Mouse (Mus musculus): Measurements from ENCODE around the gene Btrc.
A peak's percentile ranks its signal among the peaks of the same experiment; 100 is the strongest.
"Not testable (repeated sequence)": the region's sequence is repeated elsewhere in the genome, so short reads cannot be mapped to it uniquely, and the experiment has no call there.

The Btrc gene

DNA sequence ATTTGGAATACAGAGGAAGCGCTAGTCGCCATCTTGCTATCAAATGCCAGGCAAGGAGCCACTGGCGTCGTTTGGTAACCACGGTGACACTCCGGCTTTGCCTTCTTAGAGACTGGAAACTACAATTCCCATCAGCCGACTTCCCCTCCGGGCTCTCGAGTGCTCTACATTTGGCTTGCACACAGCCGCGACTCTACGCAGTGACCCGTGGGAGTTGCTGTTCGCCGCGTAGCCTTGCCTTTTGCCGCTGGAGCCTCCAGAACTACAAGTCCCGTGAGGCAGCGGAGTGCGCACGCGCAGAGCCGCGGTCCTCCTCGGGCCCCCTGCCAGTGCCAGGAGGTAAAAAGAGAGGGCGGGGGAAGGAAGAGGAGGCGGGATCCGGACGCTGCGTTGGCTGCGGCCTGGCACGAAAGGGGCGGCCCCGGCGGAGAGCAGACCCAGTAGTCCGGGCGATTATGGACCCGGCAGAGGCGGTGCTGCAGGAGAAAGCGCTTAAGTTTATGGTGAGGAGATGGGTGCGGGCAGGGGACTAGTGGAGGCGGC is at the start of gene Btrc:
TSS of gene Btrc (plus strand) at position 351 of the 543 bp plus-strand sequence.
- DNase-seq (ENCODE audit: low spot score), result peak; percentile 100

DNA sequence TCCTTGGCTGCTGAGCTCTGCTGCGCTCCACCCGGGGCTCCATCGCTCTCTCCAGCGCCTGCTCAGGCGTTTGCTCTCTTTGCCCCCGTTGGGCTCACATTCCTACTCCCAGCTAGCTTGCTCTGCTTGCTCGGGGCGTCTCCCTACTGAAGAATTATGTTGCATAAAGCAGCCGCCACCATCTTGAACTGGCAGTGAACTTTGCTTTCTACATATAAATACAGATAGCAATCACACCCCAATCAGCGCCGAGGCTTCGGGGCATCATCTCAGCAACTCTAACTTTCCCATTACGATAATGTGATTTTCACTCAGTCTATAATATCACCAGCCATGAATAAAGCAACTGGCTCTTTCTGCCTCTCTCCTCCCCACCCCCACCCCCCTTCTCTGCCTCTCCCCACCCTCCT is 46.1 kb upstream of the Btrc start:
- no peak for DNase-seq (ENCODE audit: low spot score)

DNA sequence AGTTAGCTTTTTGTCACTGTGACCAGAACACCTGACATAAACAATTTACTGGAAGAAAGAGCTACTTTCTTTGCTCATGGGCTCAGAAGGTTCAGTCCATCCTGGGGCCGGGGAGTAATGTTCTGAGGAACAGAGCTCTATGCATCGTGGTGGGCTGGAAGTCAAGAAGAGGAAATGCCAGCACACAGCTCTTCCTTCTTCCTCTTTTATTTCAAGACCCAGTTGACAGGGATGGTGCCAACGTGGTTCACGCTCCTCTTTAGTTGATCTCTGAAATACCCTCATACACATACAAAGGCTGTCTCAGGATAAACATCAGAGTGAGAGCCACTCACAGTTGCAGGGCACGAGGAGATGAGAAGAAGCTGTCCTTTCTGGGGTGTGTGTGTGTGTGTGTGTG is 42.5 kb upstream of the Btrc start:
- DNase-seq (ENCODE audit: low spot score), result no peak

DNA sequence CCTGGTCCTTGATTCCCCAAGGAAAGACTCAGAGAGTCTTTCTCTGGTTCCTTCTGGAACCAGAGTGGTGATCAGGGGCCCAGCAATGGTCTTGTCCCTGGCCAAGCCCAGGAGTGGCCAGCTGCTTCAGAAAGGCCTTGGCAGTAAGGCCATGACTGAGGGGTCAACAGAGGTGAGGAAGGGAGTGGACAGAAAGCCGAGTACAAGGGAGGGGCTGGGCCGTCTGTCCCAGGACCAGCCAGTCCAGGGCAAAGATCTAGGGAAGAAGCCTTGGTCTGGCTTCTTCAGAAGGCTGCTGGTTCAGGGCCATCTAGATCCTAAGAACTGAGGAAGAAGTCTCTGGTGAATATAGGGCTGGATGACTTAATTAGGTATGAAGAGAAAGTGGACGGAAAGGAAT is 34.5 kb upstream of the Btrc start:
- DNase-seq (ENCODE audit: low spot score), result no peak

DNA sequence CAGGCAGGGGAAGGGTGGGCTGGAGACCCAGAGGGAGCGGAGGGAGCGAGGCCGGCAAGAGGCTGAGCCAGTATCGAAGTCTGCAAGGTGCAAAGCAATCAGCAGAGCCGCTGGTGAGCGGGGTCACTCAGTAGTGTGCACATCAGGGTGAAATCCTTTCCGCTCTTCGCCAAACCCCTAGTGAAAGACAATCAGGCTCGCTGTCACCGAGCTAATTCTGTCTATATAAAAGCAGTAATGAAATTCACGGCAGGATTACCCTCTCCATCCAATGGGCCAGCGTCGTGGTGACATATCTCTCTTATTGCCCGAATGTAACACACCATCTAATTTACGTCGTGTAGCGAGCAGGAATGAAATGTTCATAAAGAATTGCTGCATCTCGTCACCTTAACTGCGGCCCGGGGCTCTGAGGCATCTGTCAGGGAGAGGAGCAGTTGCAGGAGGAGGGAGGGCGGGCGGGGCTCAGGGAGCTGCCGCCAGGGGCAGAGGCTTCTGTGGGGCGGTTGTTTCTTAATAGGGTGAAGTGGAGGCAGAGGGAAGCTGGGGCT is 33.7 kb upstream of the Btrc start:
- no peak for DNase-seq (ENCODE audit: low spot score)

DNA sequence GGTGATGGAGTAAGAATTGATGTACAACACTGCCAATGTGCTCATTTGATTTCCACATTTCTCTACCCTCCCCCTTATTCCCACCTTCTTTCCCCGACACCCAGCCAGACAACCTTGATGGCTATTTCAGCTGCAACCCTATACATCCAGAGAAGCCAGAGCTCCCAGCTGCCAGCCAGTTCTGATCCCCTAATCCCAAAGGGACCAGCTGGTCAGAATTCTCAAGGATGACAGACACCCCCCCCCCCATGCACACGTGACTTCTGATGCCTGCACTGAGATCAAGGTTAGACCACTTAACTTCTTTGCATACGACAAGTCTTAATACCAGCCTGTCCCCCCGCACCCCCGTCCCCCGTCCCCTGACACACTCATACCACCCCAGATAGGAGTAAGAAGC is 26.8 kb upstream of the Btrc start:
- no peak for DNase-seq (ENCODE audit: low spot score)

DNA sequence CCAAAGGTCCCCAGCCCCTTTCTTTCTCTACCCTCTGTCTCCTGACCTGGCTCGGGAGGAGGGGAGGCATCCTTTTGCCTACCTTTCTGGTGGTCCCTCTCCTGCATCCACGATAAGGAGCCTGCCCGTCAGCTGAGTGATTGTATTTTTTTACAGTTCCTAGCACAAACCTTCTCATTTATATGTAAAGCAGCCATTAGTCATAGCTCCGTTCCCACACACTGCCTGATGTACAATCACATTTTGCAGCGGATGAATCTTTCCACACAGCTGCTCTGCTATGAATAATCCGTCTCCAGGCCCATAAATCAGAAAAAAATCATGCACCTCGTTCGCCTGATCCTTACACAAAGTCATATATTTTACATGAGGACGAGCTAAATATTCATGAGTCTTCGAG is 25.4 kb upstream of the Btrc start:
- DNase-seq (ENCODE audit: low spot score), result no peak

DNA sequence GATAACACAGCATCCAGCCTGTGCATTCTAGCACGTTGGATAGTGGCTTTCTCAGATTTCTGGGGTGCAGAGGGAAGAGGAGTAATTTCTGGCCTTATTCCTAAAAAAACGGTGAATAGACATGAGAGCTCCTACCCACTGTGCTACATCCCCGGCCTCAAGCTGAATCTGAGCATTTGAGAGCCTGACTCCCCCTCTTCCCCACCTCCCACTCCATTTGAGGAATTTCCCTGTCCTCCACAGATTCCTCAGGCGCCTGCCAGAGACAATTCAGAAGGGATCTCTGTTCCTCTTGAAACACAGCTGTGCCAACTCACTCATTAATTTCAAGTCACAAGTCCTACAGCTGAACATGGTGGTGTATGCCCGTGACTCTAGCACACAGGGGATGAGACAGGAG is 19.6 kb upstream of the Btrc start:
- no peak for DNase-seq (ENCODE audit: low spot score)

DNA sequence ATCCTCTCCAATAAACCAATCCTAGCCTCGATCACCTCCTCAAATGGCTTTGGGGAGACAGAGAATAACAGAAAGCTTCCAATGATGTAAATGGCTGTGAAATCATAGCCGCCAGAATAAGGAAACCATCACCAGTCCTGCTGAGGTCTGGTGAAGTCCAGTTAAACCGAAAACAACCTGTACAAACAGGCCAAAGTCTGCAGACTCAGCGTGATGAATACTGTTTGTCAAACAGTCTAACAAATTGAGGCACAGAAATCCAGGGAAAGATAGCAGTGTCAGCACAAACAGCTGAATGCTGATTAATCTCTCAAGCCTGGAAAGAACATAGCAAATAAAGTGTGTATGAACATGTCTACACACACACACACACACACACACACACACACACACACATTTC is 15.3 kb upstream of the Btrc start:
- no peak for DNase-seq (ENCODE audit: low spot score)

DNA sequence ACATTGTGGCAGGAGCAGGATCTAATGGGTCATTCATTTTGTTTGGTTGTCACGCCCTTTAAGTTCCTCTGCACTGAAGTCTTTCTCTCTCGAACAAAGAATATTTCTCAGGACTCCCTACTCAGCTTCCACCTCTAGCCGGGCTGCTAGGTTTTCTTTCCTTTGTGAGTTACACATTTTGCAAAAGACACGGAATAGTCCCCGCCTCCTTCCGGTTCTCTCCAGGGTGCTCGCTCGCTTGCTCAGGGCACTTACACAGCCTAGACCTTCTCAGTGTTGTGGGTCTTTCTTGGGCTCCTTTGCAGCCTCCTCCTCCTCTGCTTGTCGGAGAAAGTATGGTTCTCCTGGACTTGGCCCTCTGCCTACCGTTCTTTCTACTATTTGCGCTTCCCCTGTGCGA is 13.1 kb upstream of the Btrc start:
- no peak for DNase-seq (ENCODE audit: low spot score)

DNA sequence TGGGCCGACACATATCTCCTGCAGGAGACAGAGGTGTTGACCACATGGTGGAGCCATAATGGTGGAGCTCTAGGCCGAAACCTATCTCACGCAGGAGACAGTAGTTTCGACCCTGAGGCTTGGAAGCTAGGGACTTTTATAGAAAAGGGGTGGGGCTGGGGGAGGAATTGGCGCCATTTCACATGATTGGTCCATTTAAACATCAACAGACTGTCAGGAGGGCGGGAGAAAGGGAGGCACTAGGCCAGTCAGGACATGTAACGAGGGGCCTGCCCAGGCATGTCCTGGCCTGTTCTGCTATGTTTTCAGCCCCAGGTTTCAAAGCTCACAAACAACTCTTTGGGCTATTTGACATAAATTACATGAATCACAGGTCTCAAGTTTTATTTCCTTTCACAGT is 10.8 kb upstream of the Btrc start:
- not testable (repeated sequence) for DNase-seq (ENCODE audit: low spot score)

DNA sequence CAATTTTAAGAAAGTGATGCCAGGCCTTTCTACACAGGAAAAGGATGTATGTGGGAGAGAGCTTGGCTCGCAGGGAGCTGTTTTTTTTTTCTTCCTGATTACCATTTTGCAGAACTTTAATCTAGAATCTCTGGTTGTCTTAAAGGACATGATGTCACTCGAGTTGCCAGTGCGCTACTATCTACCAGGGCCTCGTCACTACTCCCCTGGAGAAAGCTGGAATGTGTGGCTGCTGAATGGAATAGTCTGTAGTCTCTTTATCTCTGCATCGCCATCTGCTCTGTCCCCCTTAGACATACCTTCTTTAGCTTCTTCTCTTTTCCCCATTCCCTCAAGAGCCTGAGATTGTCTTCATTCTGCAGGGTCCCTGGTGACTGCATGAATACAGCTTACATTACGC is 7.9 kb upstream of the Btrc start:
- no peak for DNase-seq (ENCODE audit: low spot score)

DNA sequence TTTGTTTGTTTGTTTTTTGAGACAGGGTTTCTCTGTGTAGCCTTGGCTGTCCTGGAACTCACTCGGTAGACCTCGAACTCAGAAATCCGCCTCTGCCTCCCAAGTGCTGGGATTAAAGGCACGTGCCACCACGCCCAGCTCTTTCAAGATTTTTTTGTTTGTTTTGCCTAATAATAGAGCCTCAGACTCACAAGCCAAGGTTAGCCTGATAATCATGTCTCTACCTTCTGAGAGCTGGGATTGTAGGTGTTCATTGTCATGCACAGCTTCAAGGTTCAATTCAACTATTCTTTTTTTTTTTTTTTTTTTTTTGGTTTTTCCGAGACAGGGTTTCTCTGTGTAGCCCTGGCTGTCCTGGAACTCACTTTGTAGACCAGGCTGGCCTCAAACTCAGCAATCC is 6.7 kb upstream of the Btrc start:
- not testable (repeated sequence) for DNase-seq (ENCODE audit: low spot score)

DNA sequence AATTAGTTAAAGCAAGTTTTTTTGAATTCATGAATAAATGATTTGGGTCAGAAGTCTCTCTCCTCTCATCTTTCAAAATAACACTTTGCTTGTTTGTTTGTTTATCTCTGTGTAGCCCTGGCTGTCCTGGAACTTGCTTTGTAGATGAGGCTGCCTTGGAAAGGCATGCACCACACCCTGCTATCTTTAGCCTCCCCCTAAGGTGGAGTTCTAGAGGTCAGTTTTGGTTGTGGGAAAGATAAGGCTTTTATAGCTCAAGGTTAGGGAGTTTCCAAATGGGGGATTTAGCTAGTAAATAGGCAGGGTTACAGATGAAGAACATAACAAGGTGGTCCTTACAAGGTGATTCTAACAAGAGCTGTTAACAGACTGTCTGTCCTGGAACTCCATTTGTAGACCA is 3.0 kb upstream of the Btrc start:
- DNase-seq (ENCODE audit: low spot score), result no peak

DNA sequence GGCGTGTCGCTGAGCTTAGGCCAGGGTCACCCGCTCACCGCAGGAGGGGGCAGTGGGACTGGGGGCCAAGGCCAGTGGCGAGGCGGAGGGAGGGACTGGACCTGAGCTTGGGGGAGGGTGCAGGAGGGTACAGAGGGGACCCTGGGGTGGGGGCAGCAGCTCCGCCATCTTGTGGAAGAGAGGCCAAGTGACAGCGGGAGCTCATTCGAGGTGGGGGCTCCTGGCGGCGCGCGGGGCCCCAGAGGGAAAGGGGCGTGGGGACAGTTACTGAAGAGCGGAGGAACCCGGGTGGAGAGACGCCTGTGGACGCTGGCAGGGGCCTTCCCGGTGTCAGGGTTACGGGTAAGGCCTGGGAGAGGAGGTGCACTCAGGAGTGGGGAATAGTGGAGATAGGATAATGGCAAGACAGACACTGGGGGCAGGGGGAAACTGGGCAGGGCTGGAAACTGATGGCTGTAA is 428 bp downstream of the Btrc start:
- no peak for DNase-seq (ENCODE audit: low spot score)

DNA sequence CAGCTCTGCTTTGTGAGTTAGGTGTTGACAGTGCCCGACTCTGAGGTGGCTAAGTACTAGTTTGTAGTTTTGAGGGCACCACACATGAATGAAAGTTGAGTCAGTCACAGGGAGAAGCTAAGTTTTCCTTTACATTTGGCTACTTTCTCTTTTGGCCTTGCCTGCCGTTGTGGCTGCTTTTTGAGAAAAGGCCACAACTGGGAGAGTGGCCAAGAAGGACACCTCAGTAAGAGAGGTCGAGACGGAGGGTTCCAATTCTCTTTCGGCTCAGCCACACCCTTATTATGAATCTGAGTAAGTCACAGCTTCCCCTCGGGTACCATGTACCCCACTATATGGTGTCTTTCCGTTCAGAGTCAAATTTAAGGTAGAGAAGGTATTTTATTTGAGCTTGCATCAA is 3.1 kb downstream of the Btrc start:
- DNase-seq (ENCODE audit: low spot score), result no peak

DNA sequence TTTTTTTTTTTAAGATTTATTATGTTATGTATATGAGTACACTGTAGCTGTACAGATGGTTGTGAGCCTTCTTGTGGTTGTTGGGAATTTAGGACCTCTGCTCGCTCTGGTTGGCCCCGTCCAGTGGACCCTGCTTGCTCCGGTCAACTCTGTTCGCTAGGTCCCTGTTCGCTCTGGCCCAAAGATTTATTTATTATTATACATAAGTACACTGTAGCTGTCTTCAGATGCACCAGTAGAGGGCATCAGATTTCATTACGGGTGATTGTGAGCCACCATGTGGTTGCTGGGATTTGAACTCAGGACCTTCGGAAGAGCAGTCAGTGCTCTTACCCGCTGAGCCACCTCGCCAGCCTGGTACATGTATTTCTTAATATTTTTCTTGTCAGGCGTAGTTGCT is 21.3 kb downstream of the Btrc start:
- DNase-seq (ENCODE audit: low spot score), result not testable (repeated sequence)

DNA sequence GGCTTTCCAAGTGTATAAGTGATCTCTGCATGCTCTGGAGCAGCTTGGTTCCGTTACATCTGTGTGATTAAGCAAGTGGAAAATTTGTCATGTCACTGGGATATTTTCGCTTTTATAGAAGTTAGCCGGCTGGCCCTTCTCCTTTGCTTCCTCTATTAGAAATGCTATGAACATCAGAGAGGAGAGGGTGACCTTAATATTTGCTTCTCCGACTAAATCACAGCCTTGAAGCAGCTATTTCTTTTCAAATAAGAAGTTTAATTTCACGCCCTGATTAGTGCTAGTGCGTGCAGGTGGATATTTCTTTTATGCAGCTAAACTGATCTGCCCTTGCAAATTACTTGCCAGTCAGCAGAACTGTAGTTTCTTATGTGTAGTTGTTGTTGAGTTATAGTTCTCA is 25.0 kb downstream of the Btrc start:
- DNase-seq (ENCODE audit: low spot score), result no peak

DNA sequence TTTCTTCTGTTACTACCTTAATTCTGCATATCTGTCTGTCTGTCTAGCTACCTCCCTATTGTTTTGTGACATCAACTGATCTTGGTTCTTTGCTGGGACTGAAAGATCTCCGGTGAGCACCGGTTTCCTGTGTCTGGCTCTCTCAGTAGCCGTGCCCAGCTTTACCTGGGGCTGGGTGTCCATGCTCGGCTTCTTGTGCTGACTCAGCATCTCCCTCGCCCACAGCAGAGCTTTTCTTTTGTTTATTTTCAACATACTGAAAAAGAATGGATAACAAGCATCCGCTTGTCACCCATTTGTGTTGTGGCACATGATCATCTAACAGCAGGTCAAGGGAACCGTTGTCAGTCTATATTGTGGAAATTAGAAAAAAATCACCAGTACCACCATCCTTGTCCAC is 30.5 kb downstream of the Btrc start:
- no peak for DNase-seq (ENCODE audit: low spot score)

DNA sequence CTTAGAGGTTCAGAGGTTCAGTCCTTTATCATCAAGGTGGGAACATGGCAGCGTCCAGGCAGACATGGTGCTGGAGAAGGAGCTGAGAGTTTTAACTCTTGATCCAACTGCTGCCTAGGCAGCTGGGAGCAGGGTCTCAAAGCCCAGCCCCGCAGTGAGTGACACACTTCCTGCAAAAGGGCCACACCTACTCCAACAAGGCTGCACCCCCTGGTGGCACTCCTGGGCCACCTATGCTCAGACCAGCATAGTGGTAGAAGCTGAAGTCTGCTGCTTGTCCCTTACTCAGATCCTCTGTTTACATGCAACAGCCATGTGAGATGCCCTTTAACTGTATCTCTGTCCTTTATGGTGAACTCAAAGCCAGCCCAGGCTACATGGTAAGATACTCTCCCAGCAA is 47.5 kb downstream of the Btrc start:
- DNase-seq (ENCODE audit: low spot score), result no peak

DNA sequence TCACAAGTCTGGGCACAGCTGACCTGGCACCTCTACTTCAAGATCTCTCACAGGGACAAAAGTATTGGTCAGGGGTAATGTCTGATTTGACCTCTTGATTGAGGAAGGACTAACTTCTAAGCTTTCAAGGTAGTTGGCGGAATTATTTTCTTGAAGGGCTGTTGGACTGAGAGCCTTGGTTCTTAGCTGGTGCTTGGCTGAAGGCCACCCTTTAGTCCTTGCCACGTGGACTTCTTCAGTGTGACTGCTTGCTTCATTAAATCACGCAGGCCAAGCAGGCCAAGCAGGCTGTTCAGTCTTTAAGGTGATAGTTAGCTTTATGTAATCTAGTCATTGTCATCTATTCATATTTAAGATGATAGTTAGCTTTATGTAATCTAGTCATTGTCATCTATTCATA is 49.2 kb downstream of the Btrc start:
- DNase-seq (ENCODE audit: low spot score), result no peak

DNA sequence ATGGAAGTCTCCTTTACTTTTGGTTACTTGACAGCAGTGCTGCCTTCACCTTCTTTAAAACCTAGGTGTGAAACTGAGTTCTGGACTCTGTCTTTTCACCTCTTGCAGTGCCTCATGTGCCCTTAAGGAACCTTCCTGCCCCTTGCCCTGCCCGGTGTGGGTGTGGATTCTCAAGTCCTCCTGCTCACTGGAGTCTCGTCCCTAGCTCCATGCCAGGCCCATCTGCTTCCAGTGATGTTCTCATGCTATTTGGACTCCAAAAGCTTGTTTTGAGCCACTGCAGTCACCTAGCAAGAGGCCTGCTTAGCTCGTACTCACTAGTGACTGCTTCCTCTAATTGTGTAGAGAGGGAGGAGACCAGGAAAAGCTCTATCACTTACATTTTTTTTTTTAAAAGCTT is 50.4 kb downstream of the Btrc start:
- no peak for DNase-seq (ENCODE audit: low spot score)

DNA sequence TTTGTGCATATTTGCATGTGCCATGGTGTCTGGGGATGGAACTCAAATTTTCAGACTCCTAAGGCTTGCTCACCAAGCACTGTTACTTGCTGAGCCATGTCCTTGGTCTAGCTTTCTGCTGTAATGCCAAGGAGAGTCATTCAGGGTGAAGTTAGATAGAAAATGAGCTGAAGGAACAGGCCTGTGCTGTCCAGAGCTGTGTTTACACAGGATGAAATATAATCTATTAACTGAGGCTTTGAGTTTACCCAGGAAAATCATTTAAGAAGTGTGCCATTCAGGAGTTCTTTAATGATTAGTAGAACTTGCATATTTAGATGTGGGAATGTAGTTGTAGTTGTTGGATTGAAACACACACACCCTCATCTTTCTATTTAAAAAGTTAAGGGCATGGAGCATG is 54.1 kb downstream of the Btrc start:
- no peak for DNase-seq (ENCODE audit: low spot score)

DNA sequence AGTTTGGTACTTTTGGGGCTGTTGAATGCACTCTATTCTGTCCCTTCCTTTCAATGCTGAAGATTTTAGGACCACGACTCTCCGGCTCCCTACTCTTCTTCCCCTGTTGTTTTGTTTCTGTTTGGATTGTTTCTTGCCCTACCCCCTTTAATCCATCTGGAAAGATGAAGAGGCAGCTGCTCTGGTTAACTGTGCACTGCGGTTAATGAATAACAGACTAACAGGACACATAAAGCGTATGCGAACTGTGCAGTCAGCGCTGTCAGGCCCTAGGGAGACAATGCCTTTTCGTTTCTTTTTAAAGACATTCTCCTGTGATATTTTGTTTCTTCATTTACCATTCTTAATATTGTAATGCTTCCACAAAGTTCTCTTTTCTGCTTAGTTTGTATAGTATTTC is 58.7 kb downstream of the Btrc start:
- DNase-seq (ENCODE audit: low spot score), result no peak

DNA sequence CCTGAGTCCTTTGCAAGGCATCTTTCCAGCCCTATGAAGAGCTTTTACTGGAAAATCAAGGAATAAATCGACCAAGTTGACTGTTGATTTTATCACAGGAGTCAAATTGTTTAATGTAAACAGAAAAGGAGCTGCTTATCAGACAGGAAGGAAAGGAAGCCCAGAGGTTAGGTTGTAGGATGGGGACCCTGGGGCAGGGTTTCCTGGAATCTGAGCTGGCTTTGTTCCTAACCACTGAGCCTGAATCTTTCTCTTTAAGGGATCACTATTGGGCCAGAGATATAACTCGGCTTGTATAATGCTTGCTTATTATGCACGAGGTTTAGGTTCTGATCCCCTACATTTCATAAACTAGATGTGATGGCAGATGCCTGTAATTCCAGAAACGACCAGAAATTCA is 64.6 kb downstream of the Btrc start:
- no peak for DNase-seq (ENCODE audit: low spot score)
